ENCODE assay signal across 17 mouse cellular contexts in genomic region chr7:24376456-24376855, GRCm38 (mm10). TPM values are rescaled to one million over a fixed set of nuclear protein-coding genes. Genes with fewer than 3 reads are reported as not detected.
A peak's percentile ranks its signal among the peaks of the same experiment; 100 is the strongest.
DNase-seq lines count a peak whose midpoint lies in the region; ATAC-seq and TF ChIP-seq lines count a peak whose summit lies in the region.
"Had no signal": no experiment of that assay in that cellular context is flagged by ENCODE, and none has a peak within 500 bp of the region (broad histone marks: within the 10 kb centered on the region; RNA-seq: fewer than 3 reads in every experiment).

No protein-coding gene starts in this region.

- peak overlapping the region; percentile 48; the same call in 1 of the 2 replicates for H3K4me3 ChIP-seq in heart, embryonic 13.5 days
- H3K4me3 ChIP-seq in stomach, embryonic 15.5 days (replicated peaks), result no peak overlapping the region
- H3K4me3 ChIP-seq in stomach, postnatal 0 days (ENCODE audit: low read depth, low read length), result no peak overlapping the region
- H3K4me3 ChIP-seq in intestine, postnatal 0 days (ENCODE audit: low read depth, low read length), result no peak overlapping the region

- ATAC-seq in heart, embryonic 13.5 days (ENCODE audit: extremely low read depth, insufficient number of reproducible peaks, low FRiP score, low TSS enrichment), result no peak
- no peak for ATAC-seq in stomach, embryonic 15.5 days (ENCODE audit: insufficient read depth, low FRiP score, low read depth)
- ATAC-seq in stomach, postnatal 0 days (ENCODE audit: low FRiP score, low TSS enrichment), result no peak
- ATAC-seq in intestine, postnatal 0 days, result no peak
- no peak for ATAC-seq in megakaryocyte-erythroid progenitor cell, adult 5-6 weeks (replicated peaks; ENCODE audit: low FRiP score, low TSS enrichment, poor library complexity, severe bottlenecking)
- ATAC-seq: CD4-positive, CD25-positive, alpha-beta regulatory T cell, adult 4 months had no signal

- intact Hi-C loops in gastrocnemius, postnatal 14 days (cut with DNase I; ENCODE audit: low total_unique reads), result no loop called here

- no peaks in the 10 kb centered on the region for H3K9me3 ChIP-seq in heart, embryonic 13.5 days
- H3K9me3 ChIP-seq in stomach, embryonic 15.5 days, result no peaks in the 10 kb centered on the region
- H3K9me3 ChIP-seq in stomach, postnatal 0 days (ENCODE audit: control insufficient read depth, low read length), result no peaks in the 10 kb centered on the region
- no peaks in the 10 kb centered on the region for H3K9me3 ChIP-seq in intestine, postnatal 0 days (ENCODE audit: control insufficient read depth)

- TF ChIP-seq CTCF in stomach, postnatal 0 days (IDR thresholded peaks at IDR 0.05; ENCODE audit: low read depth), result no peak
- no peak for TF ChIP-seq CTCF in intestine, postnatal 0 days (IDR thresholded peaks at IDR 0.05; ENCODE audit: low read depth)

- H3K27ac ChIP-seq in heart, embryonic 13.5 days (replicated peaks), result peak overlapping the region; percentile 66
- H3K27ac ChIP-seq in stomach, embryonic 15.5 days, result no peak overlapping the region
- no peak overlapping the region for H3K27ac ChIP-seq in stomach, postnatal 0 days (replicated peaks)
- no peak overlapping the region for H3K27ac ChIP-seq in intestine, postnatal 0 days (ENCODE audit: low read depth, low read length)
- H3K27ac ChIP-seq: kidney, postnatal 0 days had no signal

- peak overlapping the region; percentile 71; the same call in 1 of the 2 replicates for H3K9ac ChIP-seq in heart, embryonic 13.5 days
- no peak overlapping the region for H3K9ac ChIP-seq in stomach, embryonic 15.5 days
- H3K9ac ChIP-seq in stomach, postnatal 0 days (ENCODE audit: low read length), result no peak overlapping the region
- no peak overlapping the region for H3K9ac ChIP-seq in intestine, postnatal 0 days (ENCODE audit: low read depth, low read length)

- WGBS in heart, embryonic 13.5 days, result 79% methylated on average over 8 of the region's 8 CpGs
- WGBS in stomach, embryonic 15.5 days, result 86% methylated on average over 8 of the region's 8 CpGs
- 83% methylated on average over 8 of the region's 8 CpGs for WGBS in stomach, postnatal 0 days
- WGBS in intestine, postnatal 0 days, result 75% methylated on average over 8 of the region's 8 CpGs

- no peak for TF ChIP-seq EP300 in stomach, postnatal 0 days (optimal IDR thresholded peaks at IDR 0.05)

- H3K27me3 ChIP-seq in heart, embryonic 13.5 days (replicated peaks), result peaks cover 17% of the 10 kb centered on the region; the same call in 1 of the 2 replicates
- H3K27me3 ChIP-seq in stomach, embryonic 15.5 days (replicated peaks), result no peaks in the 10 kb centered on the region
- H3K27me3 ChIP-seq in stomach, postnatal 0 days (ENCODE audit: control insufficient read depth, insufficient read depth, low read length), result no peaks in the 10 kb centered on the region
- 0 out of 2 replicates have a peak, but pooled peaks cover 5% of the 10 kb centered on the region for H3K27me3 ChIP-seq in intestine, postnatal 0 days (replicated peaks; ENCODE audit: control insufficient read depth, insufficient read depth, low read length)

- DNase-seq in heart, postnatal 4 days, result no peak
- no peak for DNase-seq in stomach, postnatal 0 days (ENCODE audit: low spot score)
- no peak for DNase-seq in gastrocnemius, postnatal 14 days

- peak overlapping the region; percentile 71 for H3K4me2 ChIP-seq in heart, embryonic 13.5 days
- peak overlapping the region; percentile 60 for H3K4me2 ChIP-seq in stomach, embryonic 15.5 days
- no peak overlapping the region for H3K4me2 ChIP-seq in stomach, postnatal 0 days (replicated peaks; ENCODE audit: low read depth)
- H3K4me2 ChIP-seq in intestine, postnatal 0 days (replicated peaks; ENCODE audit: low read depth), result peak overlapping the region; percentile 61; the same call in 1 of the 2 replicates

- peaks cover 38% of the 10 kb centered on the region for H3K4me1 ChIP-seq in heart, embryonic 13.5 days
- H3K4me1 ChIP-seq in stomach, embryonic 15.5 days, result peaks cover 25% of the 10 kb centered on the region
- H3K4me1 ChIP-seq in stomach, postnatal 0 days (replicated peaks; ENCODE audit: control insufficient read depth, insufficient read depth), result peaks cover 9% of the 10 kb centered on the region; the same call in 1 of the 2 replicates
- H3K4me1 ChIP-seq in intestine, postnatal 0 days (replicated peaks; ENCODE audit: control insufficient read depth, insufficient read depth, low read length), result peaks cover 4% of the 10 kb centered on the region; the same call in 1 of the 2 replicates

- no peaks in the 10 kb centered on the region for H3K36me3 ChIP-seq in heart, embryonic 13.5 days
- H3K36me3 ChIP-seq in stomach, embryonic 15.5 days, result no peaks in the 10 kb centered on the region
- H3K36me3 ChIP-seq in stomach, postnatal 0 days (ENCODE audit: control insufficient read depth, insufficient read depth, low read length), result no peaks in the 10 kb centered on the region
- no peaks in the 10 kb centered on the region for H3K36me3 ChIP-seq in intestine, postnatal 0 days (ENCODE audit: control insufficient read depth, insufficient read depth)

RNA-seq across cellular contexts. Expression of gene Kcnn4, which starts 6.4 kb away (rescaled TPM):
- 2.9 and 5.3 TPM in 2 replicates for polyA plus RNA-seq in heart, embryonic 13.5 days (2015; fragmentation: Nextera tagmentation; extraction: Ambion mirVana)
- total RNA-seq in heart, postnatal 4 days (2021), result 1 to 10 TPM; 1.0 TPM
- polyA plus RNA-seq in stomach, embryonic 15.5 days (2015; fragmentation: Nextera tagmentation; extraction: Ambion mirVana), result 7.1 and 14.4 TPM in 2 replicates
- polyA plus RNA-seq in stomach, postnatal 0 days (2015; fragmentation: Nextera tagmentation; extraction: Ambion mirVana), result 15.5 and 17.0 TPM in 2 replicates
- 3.2 and 3.7 TPM in 2 replicates for polyA plus RNA-seq in intestine, postnatal 0 days (2015; fragmentation: Nextera tagmentation; extraction: Ambion mirVana)
- total RNA-seq in megakaryocyte-erythroid progenitor cell, adult 5-6 weeks (2014; fragmentation: Nextera tagmentation), result 120 and 147 TPM in 2 replicates
- 121 and 155 TPM in 2 replicates for total RNA-seq in megakaryocyte-erythroid progenitor cell, adult 5-6 weeks (2017)
- under 1 TPM; 0.29 to 0.33 TPM for total RNA-seq in gastrocnemius, postnatal 14 days (2021)

RNA-seq across cellular contexts. Expression of gene Smg9, which starts 23.0 kb away (rescaled TPM):
- 18.1 and 19.3 TPM in 2 replicates for polyA plus RNA-seq in heart, embryonic 13.5 days (2015; fragmentation: Nextera tagmentation; extraction: Ambion mirVana)
- total RNA-seq in heart, postnatal 4 days (2021), result 10 to 100 TPM; 15.0 to 15.5 TPM
- 20.9 and 23.7 TPM in 2 replicates for polyA plus RNA-seq in stomach, embryonic 15.5 days (2015; fragmentation: Nextera tagmentation; extraction: Ambion mirVana)
- 14.1 and 14.4 TPM in 2 replicates for polyA plus RNA-seq in stomach, postnatal 0 days (2015; fragmentation: Nextera tagmentation; extraction: Ambion mirVana)
- 14.0 and 15.1 TPM in 2 replicates for polyA plus RNA-seq in intestine, postnatal 0 days (2015; fragmentation: Nextera tagmentation; extraction: Ambion mirVana)
- total RNA-seq in megakaryocyte-erythroid progenitor cell, adult 5-6 weeks (2014; fragmentation: Nextera tagmentation), result 32.7 and 41.2 TPM in 2 replicates
- total RNA-seq in megakaryocyte-erythroid progenitor cell, adult 5-6 weeks (2017), result 11.2 and 26.3 TPM in 2 replicates
- total RNA-seq in gastrocnemius, postnatal 14 days (2021), result 1 to 10 TPM; 9.2 to 9.5 TPM

RNA-seq across cellular contexts. Expression of gene Lypd5, which starts 27.5 kb away (rescaled TPM):
- polyA plus RNA-seq in heart, embryonic 13.5 days (2015; fragmentation: Nextera tagmentation; extraction: Ambion mirVana), result not detected in 2 replicates
- total RNA-seq in heart, postnatal 4 days (2021), result not detected
- polyA plus RNA-seq in stomach, embryonic 15.5 days (2015; fragmentation: Nextera tagmentation; extraction: Ambion mirVana), result 0.26 and 3.0 TPM in 2 replicates
- 196 and 201 TPM in 2 replicates for polyA plus RNA-seq in stomach, postnatal 0 days (2015; fragmentation: Nextera tagmentation; extraction: Ambion mirVana)
- polyA plus RNA-seq in intestine, postnatal 0 days (2015; fragmentation: Nextera tagmentation; extraction: Ambion mirVana), result not detected in 2 replicates
- not detected in 2 replicates for total RNA-seq in megakaryocyte-erythroid progenitor cell, adult 5-6 weeks (2014; fragmentation: Nextera tagmentation)
- not detected in 2 replicates for total RNA-seq in megakaryocyte-erythroid progenitor cell, adult 5-6 weeks (2017)
- total RNA-seq in gastrocnemius, postnatal 14 days (2021), result not detected
- total RNA-seq: layer of hippocampus, adult 8-10 months; left cerebral cortex, adult 8-10 months; liver, adult 2 months; megakaryocyte progenitor cell, adult 5-6 weeks; monocyte, adult 5-6 weeks had no signal
- polyA plus RNA-seq: cerebellum, adult 2 months; heart, embryonic 16.5 days; hindbrain, embryonic 16.5 days; kidney, postnatal 0 days; liver, adult 2 months had no signal

RNA-seq across cellular contexts. Expression of gene Tescl, which starts 42.7 kb away (rescaled TPM):
- polyA plus RNA-seq in heart, embryonic 13.5 days (2015; fragmentation: Nextera tagmentation; extraction: Ambion mirVana), result not detected in 2 replicates
- total RNA-seq in heart, postnatal 4 days (2021), result under 1 TPM; 0.32 to 0.33 TPM
- 0.15 TPM in 1 of 2 replicates, not detected in the other for polyA plus RNA-seq in stomach, embryonic 15.5 days (2015; fragmentation: Nextera tagmentation; extraction: Ambion mirVana)
- 0.15 and 0.42 TPM in 2 replicates for polyA plus RNA-seq in stomach, postnatal 0 days (2015; fragmentation: Nextera tagmentation; extraction: Ambion mirVana)
- 0.18 TPM in 1 of 2 replicates, not detected in the other for polyA plus RNA-seq in intestine, postnatal 0 days (2015; fragmentation: Nextera tagmentation; extraction: Ambion mirVana)
- total RNA-seq in megakaryocyte-erythroid progenitor cell, adult 5-6 weeks (2014; fragmentation: Nextera tagmentation), result not detected in 2 replicates
- not detected in 2 replicates for total RNA-seq in megakaryocyte-erythroid progenitor cell, adult 5-6 weeks (2017)
- not detected for total RNA-seq in gastrocnemius, postnatal 14 days (2021)
- total RNA-seq: layer of hippocampus, adult 8-10 months; left cerebral cortex, adult 8-10 months; liver, adult 2 months; megakaryocyte progenitor cell, adult 5-6 weeks had no signal
- polyA plus RNA-seq: CD4-positive, CD25-positive, alpha-beta regulatory T cell, adult 4 months; liver, adult 2 months had no signal

RNA-seq across cellular contexts. Expression of gene Zfp94, which starts 60.0 kb away (rescaled TPM):
- 4.5 and 4.6 TPM in 2 replicates for polyA plus RNA-seq in heart, embryonic 13.5 days (2015; fragmentation: Nextera tagmentation; extraction: Ambion mirVana)
- total RNA-seq in heart, postnatal 4 days (2021), result 1 to 10 TPM; 1.0 to 1.8 TPM
- 9.3 and 11.1 TPM in 2 replicates for polyA plus RNA-seq in stomach, embryonic 15.5 days (2015; fragmentation: Nextera tagmentation; extraction: Ambion mirVana)
- polyA plus RNA-seq in stomach, postnatal 0 days (2015; fragmentation: Nextera tagmentation; extraction: Ambion mirVana), result 4.8 and 5.5 TPM in 2 replicates
- polyA plus RNA-seq in intestine, postnatal 0 days (2015; fragmentation: Nextera tagmentation; extraction: Ambion mirVana), result 3.1 and 3.2 TPM in 2 replicates
- total RNA-seq in megakaryocyte-erythroid progenitor cell, adult 5-6 weeks (2014; fragmentation: Nextera tagmentation), result 3.3 and 6.7 TPM in 2 replicates
- 3.0 and 4.4 TPM in 2 replicates for total RNA-seq in megakaryocyte-erythroid progenitor cell, adult 5-6 weeks (2017)
- total RNA-seq in gastrocnemius, postnatal 14 days (2021), result 1 to 10 TPM; 1.7 to 2.4 TPM

Comparison
In these comparisons a context has a peak if more than half of its experiments do, and no peak if none do; other contexts are left out.
1. RNA of gene Lypd5, which starts 27.5 kb away (polyA plus RNA-seq): 196 to 201 TPM in stomach, postnatal 0 days; 0.26 to 3.0 TPM in stomach, embryonic 15.5 days, not detected in intestine, postnatal 0 days and not detected in heart, embryonic 13.5 days; every median in the first group is over 10 times any median in the second.